Mouse (Mus musculus): ENCODE data around the gene Plp2. TPM values are rescaled to one million over a fixed set of nuclear protein-coding genes. Genes with fewer than 3 reads are reported as not detected.
A peak's percentile ranks its signal among the peaks of the same experiment; 100 is the strongest.

Plp2 gene
- polyA plus RNA-seq, 1 experiment from 2014 or later = 205 TPM

- H3K36me3 ChIP-seq (ENCODE audit: control insufficient read depth, insufficient read depth, low read length) = no peaks in the 10 kb centered on the region
- ATAC-seq = no peak
- H3K9me3 ChIP-seq (ENCODE audit: control insufficient read depth, low read length) = no peaks in the 10 kb centered on the region
- H3K4me3 ChIP-seq (ENCODE audit: low read length) = no peak overlapping the region
- H3K4me2 ChIP-seq (ENCODE audit: low read depth, low read length) = no peak overlapping the region
- WGBS = 15% methylated on average over 5 of the region's 5 CpGs
- H3K27me3 ChIP-seq (replicated peaks; ENCODE audit: control insufficient read depth, insufficient read depth, low read length) = no peaks in the 10 kb centered on the region
- H3K9ac ChIP-seq (ENCODE audit: low read depth, low read length) = no peak overlapping the region
- no peak overlapping the region for H3K27ac ChIP-seq (ENCODE audit: low read length)
- H3K4me1 ChIP-seq (ENCODE audit: control insufficient read depth, insufficient read depth, low read length) = no peaks in the 10 kb centered on the region
Measured at GRCm38 (mm10) chrX:7645349-7645748, 25.8 kb downstream of the Plp2 start.

GRCm38 (mm10) chrX:7640785-7641184 is 30.4 kb downstream of the Plp2 start:
- Histone ChIP-seq H3K4me1 (ENCODE audit: control insufficient read depth, insufficient read depth, low read length) (no peaks in the 10 kb centered on the region), H3K27ac (ENCODE audit: low read length) (no peak overlapping the region), H3K9me3 (ENCODE audit: control insufficient read depth, low read length) (no peaks in the 10 kb centered on the region), H3K4me2 (ENCODE audit: low read depth, low read length) (no peak overlapping the region), H3K27me3 (replicated peaks; ENCODE audit: control insufficient read depth, insufficient read depth, low read length) (no peaks in the 10 kb centered on the region; the same call in 1 of the 2 replicates), H3K4me3 (ENCODE audit: low read length) (no peak overlapping the region), H3K9ac (ENCODE audit: low read depth, low read length) (no peak overlapping the region), H3K36me3 (ENCODE audit: control insufficient read depth, insufficient read depth, low read length) (no peaks in the 10 kb centered on the region)
- WGBS = 35% methylated on average over 12 of the region's 12 CpGs
- ATAC-seq = no peak

GRCm38 (mm10) chrX:7639536-7640325 is 31.5 kb downstream of the Plp2 start:
- H3K27ac ChIP-seq (ENCODE audit: low read length) = no peak overlapping the region
- no peak overlapping the region for H3K4me3 ChIP-seq (ENCODE audit: low read length)
- no peaks in the 10 kb centered on the region for H3K9me3 ChIP-seq (ENCODE audit: control insufficient read depth, low read length)
- H3K27me3 ChIP-seq (replicated peaks; ENCODE audit: control insufficient read depth, insufficient read depth, low read length) = no peaks in the 10 kb centered on the region; the same call in 1 of the 2 replicates
- H3K4me1 ChIP-seq (ENCODE audit: control insufficient read depth, insufficient read depth, low read length) = no peaks in the 10 kb centered on the region
- no peaks in the 10 kb centered on the region for H3K36me3 ChIP-seq (ENCODE audit: control insufficient read depth, insufficient read depth, low read length)
- WGBS = 24% methylated on average over 13 of the region's 13 CpGs
- no peak overlapping the region for H3K4me2 ChIP-seq (ENCODE audit: low read depth, low read length)
- ATAC-seq = no peak
- H3K9ac ChIP-seq (ENCODE audit: low read depth, low read length) = no peak overlapping the region

- WGBS = 16% methylated on average over 42 of the region's 42 CpGs
- no peaks in the 10 kb centered on the region for H3K9me3 ChIP-seq (ENCODE audit: control insufficient read depth, low read length)
- ATAC-seq = peak; percentile 90
- no peaks in the 10 kb centered on the region; the same call in 1 of the 2 replicates for H3K27me3 ChIP-seq (replicated peaks; ENCODE audit: control insufficient read depth, insufficient read depth, low read length)
- peak within 1 kb of the TSS; percentile 37 for H3K4me3 ChIP-seq (ENCODE audit: low read length)
- H3K4me2 ChIP-seq (ENCODE audit: low read depth, low read length) = peak within 1 kb of the TSS; percentile 44
- no peak within 1 kb of the TSS for H3K27ac ChIP-seq (ENCODE audit: low read length)
- no peak within 1 kb of the TSS for H3K9ac ChIP-seq (ENCODE audit: low read depth, low read length)
- H3K36me3 ChIP-seq (ENCODE audit: control insufficient read depth, insufficient read depth, low read length) = no peaks in the 10 kb centered on the region
- H3K4me1 ChIP-seq (ENCODE audit: control insufficient read depth, insufficient read depth, low read length) = no peaks in the 10 kb centered on the region
Measured at GRCm38 (mm10) chrX:7638401-7639091, 32.6 kb downstream of the Plp2 start, which contains the start of gene Syp. TSS of gene Syp (plus strand) at chrX:7638471.

GRCm38 (mm10) chrX:7635101-7635500 is 36.1 kb downstream of the Plp2 start:
- Histone ChIP-seq H3K36me3 (ENCODE audit: control insufficient read depth, insufficient read depth, low read length) (no peaks in the 10 kb centered on the region), H3K9me3 (ENCODE audit: control insufficient read depth, low read length) (no peaks in the 10 kb centered on the region), H3K27me3 (replicated peaks; ENCODE audit: control insufficient read depth, insufficient read depth, low read length) (no peaks in the 10 kb centered on the region; the same call in 1 of the 2 replicates), H3K4me2 (ENCODE audit: low read depth, low read length) (no peak overlapping the region), H3K9ac (ENCODE audit: low read depth, low read length) (no peak overlapping the region), H3K4me3 (ENCODE audit: low read length) (no peak overlapping the region), H3K4me1 (ENCODE audit: control insufficient read depth, insufficient read depth, low read length) (no peaks in the 10 kb centered on the region), H3K27ac (ENCODE audit: low read length) (no peak overlapping the region)
- no peak for ATAC-seq
- 66% methylated on average over 3 of the region's 3 CpGs for WGBS

GRCm38 (mm10) chrX:7632560-7632959 is 38.6 kb downstream of the Plp2 start:
- Histone ChIP-seq H3K4me3 (ENCODE audit: low read length) (no peak overlapping the region), H3K36me3 (ENCODE audit: control insufficient read depth, insufficient read depth, low read length) (no peaks in the 10 kb centered on the region), H3K9me3 (ENCODE audit: control insufficient read depth, low read length) (no peaks in the 10 kb centered on the region), H3K27ac (ENCODE audit: low read length) (no peak overlapping the region), H3K27me3 (replicated peaks; ENCODE audit: control insufficient read depth, insufficient read depth, low read length) (no peaks in the 10 kb centered on the region), H3K9ac (ENCODE audit: low read depth, low read length) (no peak overlapping the region), H3K4me1 (ENCODE audit: control insufficient read depth, insufficient read depth, low read length) (no peaks in the 10 kb centered on the region), H3K4me2 (ENCODE audit: low read depth, low read length) (no peak overlapping the region)
- ATAC-seq = no peak
- WGBS = 88% methylated on average over 6 of the region's 6 CpGs

Other genes with a start within 250 kb of the Plp2 start
- gene Foxp3, start 97.7 kb downstream of the Plp2 start, polyA plus RNA-seq (2015; fragmentation: Nextera tagmentation; extraction: Ambion mirVana) = 0.23 TPM in 1 of 2 replicates, not detected in the other
- gene Ppp1r3f, start 97.1 kb downstream of the Plp2 start, polyA plus RNA-seq (2015; fragmentation: Nextera tagmentation; extraction: Ambion mirVana) = 0.76 and 1.3 TPM in 2 replicates
- 36.1 and 38.4 TPM in 2 replicates for gene Ccdc22, start 65.9 kb downstream of the Plp2 start, polyA plus RNA-seq (2015; fragmentation: Nextera tagmentation; extraction: Ambion mirVana)
- gene Cacna1f, start 64.3 kb downstream of the Plp2 start, polyA plus RNA-seq (2015; fragmentation: Nextera tagmentation; extraction: Ambion mirVana) = 0.02 TPM in 1 of 2 replicates, not detected in the other
- 6.0 and 6.2 TPM in 2 replicates for gene Syp, start 32.9 kb downstream of the Plp2 start, polyA plus RNA-seq (2015; fragmentation: Nextera tagmentation; extraction: Ambion mirVana)
- gene Prickle3, start 14.1 kb downstream of the Plp2 start, polyA plus RNA-seq (2015; fragmentation: Nextera tagmentation; extraction: Ambion mirVana) = 7.6 TPM in 2 replicates
- gene Magix, start 9.9 kb upstream of the Plp2 start, polyA plus RNA-seq (2015; fragmentation: Nextera tagmentation; extraction: Ambion mirVana) = 0.71 and 0.93 TPM in 2 replicates
- 28.0 and 29.5 TPM in 2 replicates for gene Gpkow, start 25.7 kb upstream of the Plp2 start, polyA plus RNA-seq (2015; fragmentation: Nextera tagmentation; extraction: Ambion mirVana)
- 25.8 and 26.6 TPM in 2 replicates for gene Wdr45, start 42.9 kb upstream of the Plp2 start, polyA plus RNA-seq (2015; fragmentation: Nextera tagmentation; extraction: Ambion mirVana)
- 0.37 TPM in 1 of 2 replicates, not detected in the other for gene Gm45208, start 50.9 kb upstream of the Plp2 start, polyA plus RNA-seq (2015; fragmentation: Nextera tagmentation; extraction: Ambion mirVana)
- 59.7 and 60.8 TPM in 2 replicates for gene Praf2, start 57.0 kb upstream of the Plp2 start, polyA plus RNA-seq (2015; fragmentation: Nextera tagmentation; extraction: Ambion mirVana)
- gene Ccdc120, start 79.5 kb upstream of the Plp2 start, polyA plus RNA-seq (2015; fragmentation: Nextera tagmentation; extraction: Ambion mirVana) = 9.2 and 12.0 TPM in 2 replicates
- 19.2 and 21.2 TPM in 2 replicates for gene Tfe3, start 91.2 kb upstream of the Plp2 start, polyA plus RNA-seq (2015; fragmentation: Nextera tagmentation; extraction: Ambion mirVana)
- 36.6 and 37.5 TPM in 2 replicates for gene Gripap1, start 118.4 kb upstream of the Plp2 start, polyA plus RNA-seq (2015; fragmentation: Nextera tagmentation; extraction: Ambion mirVana)
- gene Kcnd1, start 150.9 kb upstream of the Plp2 start, polyA plus RNA-seq (2015; fragmentation: Nextera tagmentation; extraction: Ambion mirVana) = 1.2 and 1.3 TPM in 2 replicates
- gene Otud5, start 170.0 kb upstream of the Plp2 start, polyA plus RNA-seq (2015; fragmentation: Nextera tagmentation; extraction: Ambion mirVana) = 25.9 and 27.7 TPM in 2 replicates
- gene Pim2, start 206.9 kb upstream of the Plp2 start, polyA plus RNA-seq (2015; fragmentation: Nextera tagmentation; extraction: Ambion mirVana) = 13.6 and 15.3 TPM in 2 replicates
- 46.5 and 50.8 TPM in 2 replicates for gene Slc35a2, start 212.6 kb upstream of the Plp2 start, polyA plus RNA-seq (2015; fragmentation: Nextera tagmentation; extraction: Ambion mirVana)
- 95.3 and 101 TPM in 2 replicates for gene Pqbp1, start 227.9 kb upstream of the Plp2 start, polyA plus RNA-seq (2015; fragmentation: Nextera tagmentation; extraction: Ambion mirVana)
- 132 and 141 TPM in 2 replicates for gene Timm17b, start 228.0 kb upstream of the Plp2 start, polyA plus RNA-seq (2015; fragmentation: Nextera tagmentation; extraction: Ambion mirVana)
- gene Gm10491, start 236.4 kb upstream of the Plp2 start, polyA plus RNA-seq (2015; fragmentation: Nextera tagmentation; extraction: Ambion mirVana) = not detected in 2 replicates
- not detected in 2 replicates for gene Gm10490, start 238.2 kb upstream of the Plp2 start, polyA plus RNA-seq (2015; fragmentation: Nextera tagmentation; extraction: Ambion mirVana)
- 10.6 and 10.7 TPM in 2 replicates for gene Pcsk1n, start 248.4 kb upstream of the Plp2 start, polyA plus RNA-seq (2015; fragmentation: Nextera tagmentation; extraction: Ambion mirVana)

Data from intestine, embryonic 16.5 days (tissue).